Mouse (Mus musculus) embryo, embryonic 10.5 days (tissue): ENCODE results near the gene Cldn6.

Experiments
- DNase-seq: peaks from one replicate; pipeline ENCODE4 v3.0.0-alpha.2; 2015; ENCODE audit warnings: low spot score

Cldn6 gene

GRCm38 (mm10) chr17:23679127-23679835 is at the start of gene Cldn6:
Gene Cldn6 (plus strand): TSS chr17:23679249.
- DNase-seq = no peak

- DNase-seq = peak; percentile 84
Observed at GRCm38 (mm10) chr17:23630195-23631020, 48.6 kb upstream of the Cldn6 start.

- DNase-seq = no peak
Observed at GRCm38 (mm10) chr17:23631241-23631640, 47.8 kb upstream of the Cldn6 start.

GRCm38 (mm10) chr17:23644613-23645495 is 34.2 kb upstream of the Cldn6 start, which contains the start of gene Mmp25:
Gene Mmp25 (minus strand): TSS chr17:23645277.
- peak; percentile 49 for DNase-seq

GRCm38 (mm10) chr17:23645894-23646293 is 33.2 kb upstream of the Cldn6 start:
- DNase-seq = no peak

GRCm38 (mm10) chr17:23651363-23651762 is 27.7 kb upstream of the Cldn6 start:
- no peak for DNase-seq

- no peak for DNase-seq
Observed at GRCm38 (mm10) chr17:23653324-23653723, 25.7 kb upstream of the Cldn6 start.

GRCm38 (mm10) chr17:23654001-23654400 is 25.0 kb upstream of the Cldn6 start:
- DNase-seq = no peak

- no peak for DNase-seq
Observed at GRCm38 (mm10) chr17:23654410-23654809, 24.6 kb upstream of the Cldn6 start.

- no peak for DNase-seq
Observed at GRCm38 (mm10) chr17:23658450-23658849, 20.6 kb upstream of the Cldn6 start.

- DNase-seq = no peak
Observed at GRCm38 (mm10) chr17:23660117-23660875, 18.8 kb upstream of the Cldn6 start, which contains the start of gene Bicdl2. Gene Bicdl2 (plus strand): TSS chr17:23660506.

- no peak for DNase-seq
Observed at GRCm38 (mm10) chr17:23660876-23661200, 18.2 kb upstream of the Cldn6 start.

- peak; percentile 39 for DNase-seq
Observed at GRCm38 (mm10) chr17:23661526-23661925, 17.5 kb upstream of the Cldn6 start.

- DNase-seq = peak; percentile 76
Observed at GRCm38 (mm10) chr17:23664556-23665021, 14.5 kb upstream of the Cldn6 start.

- no peak for DNase-seq
Observed at GRCm38 (mm10) chr17:23665511-23665910, 13.5 kb upstream of the Cldn6 start.

GRCm38 (mm10) chr17:23670516-23671074 is 8.5 kb upstream of the Cldn6 start:
- no peak for DNase-seq

- no peak for DNase-seq
Observed at GRCm38 (mm10) chr17:23671519-23671918, 7.5 kb upstream of the Cldn6 start.

GRCm38 (mm10) chr17:23672761-23673160 is 6.3 kb upstream of the Cldn6 start:
- no peak for DNase-seq

- DNase-seq = peak; percentile 96
Observed at GRCm38 (mm10) chr17:23673424-23674073, 5.5 kb upstream of the Cldn6 start, which contains the start of the genes Hcfc1r1 and Thoc6. Gene Hcfc1r1 (plus strand): TSS chr17:23673596. Gene Thoc6 (minus strand): TSS chr17:23673882.

GRCm38 (mm10) chr17:23674271-23674952 is 4.6 kb upstream of the Cldn6 start:
- DNase-seq = no peak
